Mouse (Mus musculus) midbrain, embryonic 11.5 days (tissue): ENCODE measurements at regions not wholly inside any gene's neighbourhood (a gene's known extent, or its start where the extent isn't known, plus 50 kb on each side); places are given as distances from the start of the nearest gene placed in this dataset.

Experiments used
- ATAC-seq: fragments of 200-750 bp; cut with Nextera tagmentation; 2 replicates; pipeline ENCODE4 v1.8.0; 2017; ENCODE audit warnings: moderate TSS enrichment, moderate library complexity; ENCODE audit not compliant: low FRiP score
- DNase-seq: peaks from one replicate; pipeline ENCODE4 v3.0.0; 2015; ENCODE audit warnings: low spot score; ENCODE audit errors: missing footprints
- H3K27ac ChIP-seq: fragments of 300-500 bp; sonication (generic); 2 replicates; pipeline ENCODE4 v1.5.1; 2014; ENCODE audit warnings: low read depth, low read length
- H3K27me3 ChIP-seq: fragments of 300-500 bp; sonication (generic); 2 replicates; pipeline ENCODE4 v1.6.1; 2014; ENCODE audit warnings: mild to moderate bottlenecking, low read length, moderate library complexity, mixed read lengths; ENCODE audit not compliant: control insufficient read depth, insufficient read depth
- H3K36me3 ChIP-seq: fragments of 300-500 bp; sonication (generic); 2 replicates; pipeline ENCODE4 v1.6.1; 2014; ENCODE audit warnings: mild to moderate bottlenecking, low read length, moderate library complexity, mixed read lengths; ENCODE audit not compliant: control insufficient read depth, insufficient read depth
- H3K4me1 ChIP-seq: fragments of 300-500 bp; sonication (generic); 2 replicates; pipeline ENCODE4 v1.6.1; 2014; ENCODE audit warnings: low read length; ENCODE audit not compliant: control insufficient read depth, insufficient read depth
- H3K4me2 ChIP-seq: fragments of 300-500 bp; sonication (generic); 2 replicates; pipeline ENCODE4 v1.6.1; 2014; ENCODE audit warnings: mild to moderate bottlenecking, moderate library complexity
- H3K4me3 ChIP-seq: fragments of 300-500 bp; sonication (generic); 2 replicates; pipeline ENCODE4 v1.5.1; 2014; ENCODE audit warnings: low read depth, low read length
- H3K9ac ChIP-seq: fragments of 300-500 bp; sonication (generic); 2 replicates; pipeline ENCODE4 v1.6.1; 2014; ENCODE audit warnings: low read length
- H3K9me3 ChIP-seq: fragments of 300-500 bp; sonication (generic); 2 replicates; pipeline ENCODE4 v1.6.1; 2016; ENCODE audit warnings: low read length; ENCODE audit not compliant: control insufficient read depth
- WGBS: fragments of 180-500 bp; shearing (Covaris S2); extraction: QIAGEN DNeasy Blood & Tissue Kit; methylation state at CpG from one replicate; pipeline ENCODE4 v1.1.7; 2014; 5-methylcytosine and 5-hydroxymethylcytosine counted together

DNA sequence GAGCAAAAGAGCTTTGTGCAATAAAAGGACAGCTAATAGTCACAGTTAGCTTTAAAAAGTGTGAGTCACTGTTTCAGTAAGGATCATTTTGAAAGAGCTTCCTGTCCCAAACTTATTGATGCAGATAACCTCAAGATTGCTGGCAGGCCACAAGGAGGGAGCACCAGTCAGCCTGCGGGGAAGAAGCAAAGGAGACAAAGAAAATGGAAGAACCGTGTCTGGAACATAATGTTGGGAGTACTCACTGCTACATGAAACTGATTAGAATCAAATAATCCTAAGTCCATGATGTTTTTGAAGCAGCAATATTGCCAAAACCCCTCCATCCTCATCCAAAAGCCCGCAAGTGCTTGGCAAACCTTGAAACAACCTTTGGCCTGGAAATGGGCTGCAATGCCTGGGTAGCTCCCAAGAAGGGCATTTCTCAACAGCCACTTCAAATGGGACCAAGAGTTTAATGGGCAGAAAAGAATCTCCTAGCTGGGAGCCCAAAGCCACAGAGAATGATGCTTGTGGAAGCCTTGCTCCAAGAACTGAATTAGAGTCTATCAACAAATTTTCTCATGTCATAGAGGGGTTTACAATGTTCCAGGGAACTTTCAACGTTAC, 481.0 kb upstream of the Tnc start:
- Histone ChIP-seq H3K36me3 (no peaks in the 10 kb centered on the region), H3K9me3 (no peaks in the 10 kb centered on the region), H3K4me3 (no peak overlapping the region), H3K4me1 (no peaks in the 10 kb centered on the region), H3K27me3 (no peaks in the 10 kb centered on the region), H3K9ac (no peak overlapping the region), H3K4me2 (no peak overlapping the region), H3K27ac (no peak overlapping the region)
- no peak for DNase-seq
- ATAC-seq, result no peak
- 84% methylated on average over 4 of the region's 4 CpGs for WGBS

- H3K36me3 ChIP-seq, result no peaks in the 10 kb centered on the region
- no peak overlapping the region for H3K4me3 ChIP-seq
- 75% methylated on average over 4 of the region's 4 CpGs for WGBS
- no peaks in the 10 kb centered on the region for H3K9me3 ChIP-seq
- ATAC-seq (no peak), DNase-seq (peak; percentile 87)
- H3K9ac ChIP-seq, result no peak overlapping the region
- H3K4me1 ChIP-seq, result no peaks in the 10 kb centered on the region
- H3K27me3 ChIP-seq, result no peaks in the 10 kb centered on the region
- no peak overlapping the region for H3K27ac ChIP-seq
- no peak overlapping the region for H3K4me2 ChIP-seq
Measured at GRCm38 (mm10) chr4:64530585-64530984, 483.8 kb upstream of the Tnc start.

- DNase-seq (no peak), ATAC-seq (peak; percentile 48; the same call in 1 of the 2 replicates)
- H3K27me3 ChIP-seq, result no peaks in the 10 kb centered on the region
- no peaks in the 10 kb centered on the region for H3K36me3 ChIP-seq
- H3K4me3 ChIP-seq, result no peak overlapping the region
- no peaks in the 10 kb centered on the region for H3K4me1 ChIP-seq
- no peak overlapping the region for H3K9ac ChIP-seq
- H3K9me3 ChIP-seq, result no peaks in the 10 kb centered on the region
- no peak overlapping the region for H3K4me2 ChIP-seq
- no peak overlapping the region for H3K27ac ChIP-seq
- 37% methylated on average over 3 of the region's 3 CpGs for WGBS
Measured at GRCm38 (mm10) chr4:64533019-64533418, 486.2 kb upstream of the Tnc start.

DNA sequence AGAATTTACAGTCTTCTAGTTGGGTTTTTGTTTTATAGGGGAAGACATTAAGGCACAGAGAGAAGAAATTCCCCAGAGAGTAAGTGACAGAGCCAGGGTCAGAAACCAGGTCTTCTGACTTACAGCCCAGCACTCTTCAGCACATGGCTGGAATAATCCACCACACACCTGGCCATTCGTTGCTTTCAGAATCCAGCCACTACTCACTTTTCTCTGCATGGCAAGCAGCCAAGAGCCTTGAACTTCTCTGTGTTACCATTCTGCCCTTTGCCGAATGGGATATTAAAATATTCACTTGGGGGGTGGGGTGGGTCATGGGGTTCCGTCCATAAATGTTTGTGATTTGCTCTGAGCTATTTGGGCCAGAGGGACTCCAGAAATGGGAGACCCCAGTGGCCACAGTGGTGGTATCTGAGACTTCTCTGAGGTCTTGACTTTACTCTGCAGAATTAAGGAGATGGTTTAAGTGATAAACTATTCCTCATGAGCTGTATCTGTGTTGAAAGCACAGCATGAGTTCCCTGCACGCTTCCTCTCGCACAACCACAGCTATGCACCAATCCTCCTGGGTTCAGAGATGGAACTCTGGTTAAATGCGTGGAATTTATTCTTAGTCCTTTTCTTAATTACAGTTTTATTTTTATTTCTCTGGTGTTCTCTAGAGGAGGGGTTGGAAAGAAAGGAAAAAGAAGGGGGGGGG, 488.9 kb upstream of the Tnc start:
- no peak overlapping the region for H3K4me3 ChIP-seq
- H3K27ac ChIP-seq, result no peak overlapping the region
- DNase-seq (no peak), ATAC-seq (no peak)
- no peaks in the 10 kb centered on the region for H3K27me3 ChIP-seq
- no peak overlapping the region for H3K4me2 ChIP-seq
- WGBS, result 73% methylated on average over 6 of the region's 6 CpGs
- no peak overlapping the region for H3K9ac ChIP-seq
- H3K36me3 ChIP-seq, result no peaks in the 10 kb centered on the region
- no peaks in the 10 kb centered on the region for H3K9me3 ChIP-seq
- H3K4me1 ChIP-seq, result no peaks in the 10 kb centered on the region

GRCm38 (mm10) chr4:64538009-64538408, 491.2 kb upstream of the Tnc start:
- no peak overlapping the region for H3K9ac ChIP-seq
- no peaks in the 10 kb centered on the region for H3K4me1 ChIP-seq
- no peaks in the 10 kb centered on the region for H3K9me3 ChIP-seq
- H3K27ac ChIP-seq, result no peak overlapping the region
- no peak overlapping the region for H3K4me2 ChIP-seq
- no peak for DNase-seq
- no peak for ATAC-seq
- H3K4me3 ChIP-seq, result no peak overlapping the region
- H3K27me3 ChIP-seq, result no peaks in the 10 kb centered on the region
- H3K36me3 ChIP-seq, result no peaks in the 10 kb centered on the region
- 91% methylated on average over 4 of the region's 4 CpGs for WGBS

DNA sequence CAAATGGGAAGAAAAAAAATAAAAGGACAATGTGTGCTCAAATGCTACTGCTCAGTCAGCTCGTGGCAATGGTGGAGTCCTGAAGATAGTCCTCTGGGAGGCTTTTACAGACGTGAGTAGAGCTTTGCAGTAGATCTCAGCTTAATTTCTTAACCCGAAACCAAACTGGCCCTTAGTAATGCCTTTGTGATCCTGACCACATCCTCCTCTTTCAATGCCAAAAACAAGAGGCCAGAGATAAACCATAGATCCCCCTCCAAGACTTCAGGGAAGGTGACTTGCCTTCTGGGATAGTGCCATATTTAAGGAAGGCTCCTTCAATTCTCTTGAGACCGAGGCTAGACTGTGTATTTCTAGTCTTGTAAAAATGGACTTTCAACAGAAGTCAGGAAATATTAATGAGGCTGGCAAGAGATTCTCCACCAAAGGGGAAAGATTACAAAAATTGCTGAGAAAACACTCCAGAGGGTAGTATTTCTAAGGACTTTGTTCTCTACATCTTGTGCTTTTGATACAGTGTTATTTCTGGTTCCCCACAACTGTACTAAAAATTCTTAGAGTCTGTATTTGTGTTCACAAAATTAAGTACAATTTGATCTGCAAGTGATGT, 497.9 kb upstream of the Tnc start:
- H3K4me2 ChIP-seq, result no peak overlapping the region
- no peak overlapping the region for H3K4me3 ChIP-seq
- no peak for DNase-seq
- no peak overlapping the region for H3K9ac ChIP-seq
- no peaks in the 10 kb centered on the region for H3K27me3 ChIP-seq
- no peaks in the 10 kb centered on the region for H3K9me3 ChIP-seq
- H3K4me1 ChIP-seq, result no peaks in the 10 kb centered on the region
- no peaks in the 10 kb centered on the region for H3K36me3 ChIP-seq
- WGBS, result 75% methylated on average over 4 of the region's 4 CpGs
- no peak overlapping the region for H3K27ac ChIP-seq
- ATAC-seq, result no peak

DNA sequence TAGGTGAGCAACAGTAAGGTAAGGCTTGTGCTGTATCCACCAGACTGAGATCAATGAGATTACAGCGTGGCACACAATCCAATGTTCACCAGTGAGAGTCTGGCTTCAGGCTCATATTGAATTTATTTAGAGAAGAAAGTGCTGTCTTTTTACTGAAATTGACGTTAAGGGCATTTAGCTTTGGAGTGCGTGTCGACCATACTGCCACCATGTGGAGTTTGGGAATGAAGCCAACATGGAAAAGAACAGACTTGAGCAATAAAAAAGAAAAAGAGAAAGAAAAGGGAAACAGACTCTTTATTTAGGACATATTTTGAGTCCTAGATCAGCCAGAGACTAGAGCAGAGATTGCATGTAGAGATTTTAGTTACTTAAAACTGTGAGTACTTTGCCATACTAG, 499.6 kb upstream of the Tnc start:
- no peaks in the 10 kb centered on the region for H3K4me1 ChIP-seq
- no peak for DNase-seq
- H3K4me3 ChIP-seq, result no peak overlapping the region
- no peak overlapping the region for H3K27ac ChIP-seq
- no peak overlapping the region for H3K4me2 ChIP-seq
- H3K27me3 ChIP-seq, result no peaks in the 10 kb centered on the region
- WGBS, result 85% methylated on average over 4 of the region's 4 CpGs
- H3K9ac ChIP-seq, result no peak overlapping the region
- H3K9me3 ChIP-seq, result no peaks in the 10 kb centered on the region
- H3K36me3 ChIP-seq, result no peaks in the 10 kb centered on the region
- no peak for ATAC-seq

DNA sequence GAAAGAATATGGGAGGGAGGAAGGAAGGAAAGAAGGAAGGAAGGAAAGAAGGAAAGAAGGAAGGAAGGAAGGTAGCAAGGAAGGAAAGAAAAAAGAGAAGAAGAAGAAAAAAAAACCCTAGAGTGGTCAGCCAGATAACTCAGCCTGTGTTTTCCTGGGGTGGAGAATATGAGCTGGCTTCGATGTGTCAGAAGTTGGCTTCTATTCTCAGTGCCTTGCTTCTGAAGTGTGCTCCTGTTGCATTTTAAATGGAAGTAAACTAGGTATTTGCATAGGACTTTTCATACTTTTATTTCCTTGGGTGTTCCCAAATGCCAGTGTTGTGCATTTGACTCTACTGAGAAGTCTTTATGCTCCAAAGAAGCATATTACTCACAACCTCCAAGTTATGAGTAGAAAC, 515.7 kb upstream of the Tnc start:
- Histone ChIP-seq H3K36me3 (no peaks in the 10 kb centered on the region), H3K4me1 (no peaks in the 10 kb centered on the region), H3K9me3 (no peaks in the 10 kb centered on the region), H3K9ac (no peak overlapping the region), H3K27me3 (no peaks in the 10 kb centered on the region), H3K4me3 (no peak overlapping the region), H3K27ac (no peak overlapping the region), H3K4me2 (no peak overlapping the region)
- DNase-seq (no peak), ATAC-seq (no peak)
- 96% methylated on average over 1 of the region's 1 CpGs for WGBS

GRCm38 (mm10) chr4:64563996-64564395, 517.2 kb upstream of the Tnc start:
- WGBS, result 87% methylated on average over 3 of the region's 3 CpGs
- Histone ChIP-seq H3K27me3 (no peaks in the 10 kb centered on the region), H3K4me3 (no peak overlapping the region), H3K36me3 (no peaks in the 10 kb centered on the region), H3K9ac (no peak overlapping the region), H3K4me2 (no peak overlapping the region), H3K9me3 (no peaks in the 10 kb centered on the region), H3K27ac (no peak overlapping the region), H3K4me1 (no peaks in the 10 kb centered on the region)
- no peak for DNase-seq
- ATAC-seq, result no peak
